Mouse (Mus musculus) MEL (cell line): Measurements from ENCODE around the gene Gnai2. TPM values are rescaled to one million over a fixed set of nuclear protein-coding genes. Genes with fewer than 3 reads are reported as not detected.

ENCODE experiments used
- DNase-seq: peaks from one replicate; pipeline ENCODE4 v3.0.0; 2011; ENCODE audit warnings: low read depth, low spot score
- H3K27ac ChIP-seq: 2 replicates; pipeline ENCODE4 v1.5.1; 2012; ENCODE audit warnings: low read depth, mild to moderate bottlenecking, control low read depth, low read length, moderate library complexity; ENCODE audit not compliant: control insufficient read depth
- H3K27me3 ChIP-seq, 2 experiments: fragments of 150-350 bp in 1 of 2; sonication (generic) in 1 of 2; 2 replicates each; pipeline ENCODE4 v1.6.1; 2012; ENCODE audit warnings: low read length in 2 of 2, mild to moderate bottlenecking in 2 of 2, improper control_type of control experiment in 1 of 2, moderate library complexity in 1 of 2; ENCODE audit not compliant: insufficient read depth in 2 of 2, control insufficient read depth in 1 of 2
- H3K36me3 ChIP-seq, 2 experiments: 2 replicates each; pipeline ENCODE4 v1.6.1; 2012 to 2014; ENCODE audit warnings: low read length in 2 of 2, improper control_type of control experiment in 1 of 2, inconsistent platforms in 1 of 2, mild to moderate bottlenecking in 1 of 2; ENCODE audit not compliant: insufficient read depth in 2 of 2, control insufficient read depth in 1 of 2
- H3K4me1 ChIP-seq, 2 experiments: fragments of 150-350 bp in 1 of 2; sonication (generic) in 1 of 2; 2 replicates each; pipeline ENCODE4 v1.6.1; 2012; ENCODE audit warnings: low read length in 2 of 2, improper control_type of control experiment in 1 of 2, mild to moderate bottlenecking in 1 of 2; ENCODE audit not compliant: insufficient read depth in 2 of 2, control insufficient read depth in 1 of 2
- H3K4me3 ChIP-seq, 2 experiments: fragments of 150-350 bp in 1 of 2; sonication (generic) in 1 of 2; 2 replicates each; pipeline ENCODE4 v1.5.1; 2012; ENCODE audit warnings: low read depth in 2 of 2, low read length in 2 of 2, mild to moderate bottlenecking in 2 of 2, moderate library complexity in 2 of 2, control low read depth in 1 of 2, improper control_type of control experiment in 1 of 2; ENCODE audit not compliant: control insufficient read depth in 1 of 2, insufficient read depth in 1 of 2
- H3K79me2 ChIP-seq: 2 replicates; pipeline ENCODE4 v1.6.1; 2012; ENCODE audit warnings: mild to moderate bottlenecking, low read length, moderate library complexity; ENCODE audit not compliant: control insufficient read depth, poor library complexity, insufficient read depth
- H3K9ac ChIP-seq: 2 replicates; pipeline ENCODE4 v1.6.1; 2012; ENCODE audit warnings: low read depth, mild to moderate bottlenecking, control low read depth, low read length, moderate library complexity; ENCODE audit not compliant: control insufficient read depth, poor library complexity, severe bottlenecking
- H3K9me3 ChIP-seq: fragments of 150-350 bp; sonication (generic); replicated peaks from 2 replicates; pipeline ENCODE4 v1.6.1; 2012; ENCODE audit warnings: mild to moderate bottlenecking, low read length, improper control_type of control experiment, moderate library complexity; ENCODE audit not compliant: insufficient read depth
- ELF1 ChIP-seq: IDR thresholded peaks from 2 replicates; pipeline ENCODE4 v1.6.1; 2014; ENCODE audit warnings: low read depth, mild to moderate bottlenecking, inconsistent platforms, low read length, improper control_type of control experiment, moderate library complexity
- EP300 ChIP-seq, 2 experiments: IDR thresholded peaks; 2 replicates each; pipeline ENCODE4 v1.6.1; 2011; ENCODE audit warnings: improper control_type of control experiment in 2 of 2, low read length in 2 of 2, low read depth in 1 of 2, mild to moderate bottlenecking in 1 of 2
- ETS1 ChIP-seq: IDR thresholded peaks from 2 replicates; pipeline ENCODE4 v1.6.1; 2012; ENCODE audit warnings: low read depth, mild to moderate bottlenecking, inconsistent platforms, low read length, improper control_type of control experiment, moderate library complexity
- GATA1 ChIP-seq: IDR thresholded peaks from 2 replicates; pipeline ENCODE4 v1.6.1; 2011; ENCODE audit warnings: low read depth, low read length, improper control_type of control experiment
- HCFC1 ChIP-seq: IDR thresholded peaks from 2 replicates; pipeline ENCODE4 v1.6.1; 2012; ENCODE audit warnings: low read depth, mild to moderate bottlenecking, inconsistent platforms, low read length, improper control_type of control experiment, moderate library complexity
- KAT2A ChIP-seq: conservative IDR thresholded peaks from 2 replicates; pipeline ENCODE4 v1.6.1; 2012; ENCODE audit warnings: low read depth, low read length, improper control_type of control experiment, inconsistent platforms
- MAFK ChIP-seq: IDR thresholded peaks from 2 replicates; pipeline ENCODE4 v1.6.1; 2011; ENCODE audit warnings: low read depth, mild to moderate bottlenecking, low read length, improper control_type of control experiment, borderline replicate concordance
- MAX ChIP-seq: IDR thresholded peaks from 2 replicates; pipeline ENCODE4 v1.6.1; 2011; ENCODE audit warnings: low read length, improper control_type of control experiment
- MAZ ChIP-seq: IDR thresholded peaks from 2 replicates; pipeline ENCODE4 v1.6.1; 2012; ENCODE audit warnings: low read depth, mild to moderate bottlenecking, inconsistent platforms, low read length, improper control_type of control experiment
- MEF2A ChIP-seq: IDR thresholded peaks from 2 replicates; pipeline ENCODE4 v1.6.1; 2014; ENCODE audit warnings: low read depth, mild to moderate bottlenecking, inconsistent platforms, low read length, improper control_type of control experiment; ENCODE audit not compliant: poor library complexity, insufficient replicate concordance, severe bottlenecking; ENCODE audit errors: extremely low read depth
- MXI1 ChIP-seq: IDR thresholded peaks from 2 replicates; pipeline ENCODE4 v1.6.1; 2011; ENCODE audit warnings: mild to moderate bottlenecking, low read depth, low read length, improper control_type of control experiment
- MYC ChIP-seq: IDR thresholded peaks from 2 replicates; pipeline ENCODE4 v1.6.1; 2011; ENCODE audit warnings: low read depth, mild to moderate bottlenecking, low read length, improper control_type of control experiment, moderate library complexity
- NELFE ChIP-seq: IDR thresholded peaks from 2 replicates; pipeline ENCODE4 v1.6.1; 2011; ENCODE audit warnings: low read depth, low read length, improper control_type of control experiment
- NRF1 ChIP-seq: IDR thresholded peaks from 2 replicates; pipeline ENCODE4 v1.6.1; 2014; ENCODE audit warnings: low read depth, mild to moderate bottlenecking, inconsistent platforms, low read length, improper control_type of control experiment, moderate library complexity; ENCODE audit not compliant: poor library complexity, insufficient read depth, severe bottlenecking
- POLR2A ChIP-seq, 2 experiments: IDR thresholded peaks; 2 replicates each; pipeline ENCODE4 v1.6.1; 2011 to 2012; ENCODE audit warnings: low read length in 2 of 2, mild to moderate bottlenecking in 2 of 2, control low read depth in 1 of 2, improper control_type of control experiment in 1 of 2, low read depth in 1 of 2, moderate library complexity in 1 of 2; ENCODE audit not compliant: control insufficient read depth in 1 of 2, insufficient read depth in 1 of 2, poor library complexity in 1 of 2
- POLR2AphosphoS2 ChIP-seq: IDR thresholded peaks from 2 replicates; pipeline ENCODE4 v1.6.1; 2011; ENCODE audit warnings: low read length, improper control_type of control experiment
- POLR2AphosphoS5 ChIP-seq: IDR thresholded peaks from 2 replicates; pipeline ENCODE4 v1.6.1; 2012; ENCODE audit warnings: low read depth, borderline replicate concordance, mild to moderate bottlenecking, inconsistent platforms, low read length, moderate library complexity, mixed read lengths
- SIN3A ChIP-seq: IDR thresholded peaks from 2 replicates; pipeline ENCODE4 v1.6.1; 2012; ENCODE audit warnings: low read length, improper control_type of control experiment, inconsistent platforms
- TBP ChIP-seq: IDR thresholded peaks from 2 replicates; pipeline ENCODE4 v1.8.0; 2011; ENCODE audit warnings: low read depth, low read length, improper control_type of control experiment
- TCF12 ChIP-seq: IDR thresholded peaks from 2 replicates; pipeline ENCODE4 v1.6.1; 2014; ENCODE audit warnings: low read depth, mild to moderate bottlenecking, inconsistent platforms, low read length, improper control_type of control experiment, moderate library complexity
- UBTF ChIP-seq: IDR thresholded peaks from 2 replicates; pipeline ENCODE4 v1.6.1; 2012; ENCODE audit warnings: low read depth, mild to moderate bottlenecking, inconsistent platforms, low read length, improper control_type of control experiment, moderate library complexity, borderline replicate concordance; ENCODE audit not compliant: insufficient read depth
- USF1 ChIP-seq: IDR thresholded peaks from 2 replicates; pipeline ENCODE4 v1.6.1; 2014; ENCODE audit warnings: low read depth, mild to moderate bottlenecking, inconsistent platforms, low read length, improper control_type of control experiment, moderate library complexity
- ZC3H11A ChIP-seq: IDR thresholded peaks from 2 replicates; pipeline ENCODE4 v1.6.1; 2012; ENCODE audit warnings: low read depth, mild to moderate bottlenecking, inconsistent platforms, low read length, improper control_type of control experiment
- ZKSCAN1 ChIP-seq: IDR thresholded peaks from 2 replicates; pipeline ENCODE4 v1.6.1; 2012; ENCODE audit warnings: low read depth, mild to moderate bottlenecking, inconsistent platforms, low read length, improper control_type of control experiment, moderate library complexity
- ZMIZ1 ChIP-seq: IDR thresholded peaks from 2 replicates; pipeline ENCODE4 v1.6.1; 2012; ENCODE audit warnings: low read depth, mild to moderate bottlenecking, inconsistent platforms, low read length, improper control_type of control experiment, moderate library complexity
- polyA plus RNA-seq, 2 experiments: library from polyadenylated mRNA; stranded (reverse) in 1 of 2; unstranded in 1 of 2; fragments of >175 nt in 1 of 2; fragments of >200 nt in 1 of 2; gene quantifications; 2 replicates each; pipeline versions ENCODE4 v1.2.1 to v1.2.4; 2012; ENCODE audit warnings: low replicate concordance in 2 of 2, low read depth in 1 of 2; ENCODE audit not compliant: insufficient read length in 2 of 2, insufficient read depth in 1 of 2, missing spikeins in 1 of 2
- total RNA-seq: library from RNA; depleted of rRNA; stranded (reverse); fragments of 300-350 nt; gene quantifications from 2 replicates; pipeline ENCODE4 v1.2.3, GENCODE M21; 2012

Gnai2 gene
- total and polyA plus RNA-seq, 3 experiments = 129 to 335 (median 137) TPM

DNA sequence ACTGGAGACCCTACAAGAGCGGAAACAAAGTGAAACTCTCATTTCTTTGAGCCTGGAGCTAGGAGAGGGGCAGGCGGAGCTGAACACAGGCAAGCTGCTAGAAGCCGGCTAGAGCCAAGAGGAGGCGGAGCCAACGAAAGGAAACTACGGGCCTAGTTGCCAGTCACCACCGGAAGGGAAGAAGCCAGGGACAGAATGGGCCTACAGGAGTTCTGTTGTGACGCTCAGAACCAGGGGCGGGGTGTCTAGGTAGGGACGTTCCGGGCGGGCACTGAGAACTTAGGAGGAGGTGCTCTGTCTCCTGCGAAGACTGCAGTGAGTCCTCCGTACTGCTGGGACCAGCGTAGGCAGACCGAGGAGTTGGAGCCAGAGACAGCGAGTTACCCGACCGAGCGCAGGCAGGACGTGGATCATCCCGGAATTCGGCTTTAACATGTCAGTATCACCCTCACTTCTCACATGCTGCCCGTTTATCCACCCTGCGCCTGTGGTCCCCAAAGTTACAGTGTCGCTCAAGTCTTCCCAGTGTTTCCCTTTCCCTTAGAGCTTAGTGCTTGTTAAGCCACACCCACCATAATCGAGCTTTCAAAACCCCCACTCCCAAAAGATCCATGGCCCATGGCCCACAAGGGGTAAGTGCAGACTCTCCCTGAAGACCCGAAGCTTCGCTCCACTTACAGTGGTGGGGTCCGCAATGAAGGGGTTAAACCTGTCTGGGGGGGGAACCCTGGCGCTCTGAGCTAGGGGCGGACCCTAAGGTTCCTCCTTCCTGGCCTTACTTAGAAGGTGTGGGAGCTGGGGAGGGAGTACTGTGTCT is 54.5 kb downstream of the Gnai2 start, which contains the start of gene Hyal3:
TSS of gene Hyal3 (plus strand) at position 318 of the 817 bp plus-strand sequence.
- Histone ChIP-seq H3K9me3 (no peaks in the 10 kb centered on the region), H3K9ac (peak within 1 kb of the TSS; percentile 78), H3K79me2 (peaks cover 30% of the 10 kb centered on the region), H3K27me3 (no peaks in the 10 kb centered on the region), H3K27ac (peak within 1 kb of the TSS; percentile 98), H3K4me3 (peak within 1 kb of the TSS; percentile 81 to 98), H3K4me1 (peaks cover 2 to 32% of the 10 kb centered on the region in 2 experiments; a peak in 3 of 4 replicates), H3K36me3 (peaks cover 0 to 10% of the 10 kb centered on the region in 2 experiments; a peak in 2 of 4 replicates)
- DNase-seq = peak; percentile 96
- TF ChIP-seq TBP (peak; percentile 76), USF1 (no peak), MAFK (no peak), NRF1 (no peak), POLR2A (IDR thresholded peaks at IDR 0.05; ENCODE audit: control insufficient read depth in 1 of 2, insufficient read depth in 1 of 2, low read depth in 1 of 2, low read length in 2 of 2, poor library complexity in 1 of 2) (peak in 1 of 2 experiments; percentile 84; a peak in 3 of 4 replicates), MXI1 (peak; percentile 52), MEF2A (no peak), EP300 (IDR thresholded peaks at IDR 0.05; ENCODE audit: low read depth in 1 of 2, low read length in 2 of 2) (peak in 1 of 2 experiments; percentile 40; a peak in 1 of 4 replicates), MYC (no peak), HCFC1 (peak; percentile 80), NELFE (peak; percentile 73), GATA1 (no peak), ZC3H11A (no peak), UBTF (0 out of 2 replicates have a peak, but pooled peaks have one; percentile 64), ZMIZ1 (peak; percentile 74), MAZ (peak; percentile 95; the same call in 1 of the 2 replicates), MAX (peak; percentile 13), TCF12 (peak; percentile 57), ELF1 (0 out of 2 replicates have a peak, but pooled peaks have one; percentile 57), ZKSCAN1 (no peak), POLR2AphosphoS5 (peak; percentile 40; the same call in 1 of the 2 replicates), SIN3A (peak; percentile 46), POLR2AphosphoS2 (peak; percentile 64; the same call in 1 of the 2 replicates), ETS1 (peak; percentile 46; the same call in 1 of the 2 replicates), KAT2A (no peak; the same call in 1 of the 2 replicates)
